Mouse (Mus musculus) liver, adult 2 months (tissue): ENCODE results near the gene Tmcc3.

ENCODE experiments used
- CTCF ChIP-seq: fragments of 200-500 bp; IDR thresholded peaks from 2 replicates; pipeline ENCODE4 v1.5.1; 2011; ENCODE audit warnings: low read depth, low read length, control low read depth
- POLR2A ChIP-seq: fragments of 200-500 bp; IDR thresholded peaks from 2 replicates; pipeline ENCODE4 v1.6.1; 2011; ENCODE audit warnings: low read length, control low read depth; ENCODE audit not compliant: insufficient read depth; ENCODE audit errors: extremely low read depth

GRCm38 (mm10) chr10:94352877-94353853 is 41.4 kb downstream of the Tmcc3 start:
- no peak for TF ChIP-seq CTCF
- TF ChIP-seq POLR2A = no peak
